Mouse (Mus musculus) midbrain, postnatal 0 days (tissue): ENCODE results near the gene Eif3l. TPM values are rescaled to one million over a fixed set of nuclear protein-coding genes. Genes with fewer than 3 reads are reported as not detected.

ENCODE experiments used
- ATAC-seq: fragments of 200-750 bp; cut with Nextera tagmentation; 2 replicates; pipeline ENCODE4 v1.8.0; 2017; ENCODE audit warnings: moderate number of reproducible peaks, mild to moderate bottlenecking, moderate TSS enrichment, moderate library complexity; ENCODE audit not compliant: low FRiP score
- DNase-seq: peaks from one replicate; pipeline ENCODE4 v3.0.0-alpha.2; 2015; ENCODE audit warnings: low spot score
- H3K27ac ChIP-seq: fragments of 300-500 bp; sonication (generic); 2 replicates; pipeline ENCODE4 v1.5.1; 2014; ENCODE audit warnings: low read depth, mild to moderate bottlenecking, low read length, mixed read lengths
- H3K27me3 ChIP-seq: fragments of 300-500 bp; sonication (generic); 2 replicates; pipeline ENCODE4 v1.6.1; 2014; ENCODE audit warnings: low read length, control low read depth, mixed read lengths; ENCODE audit not compliant: insufficient read depth
- H3K36me3 ChIP-seq: fragments of 300-500 bp; sonication (generic); 2 replicates; pipeline ENCODE4 v1.6.1; 2014; ENCODE audit warnings: low read length, control low read depth, mixed read lengths; ENCODE audit not compliant: insufficient read depth
- H3K4me1 ChIP-seq: fragments of 300-500 bp; sonication (generic); 2 replicates; pipeline ENCODE4 v1.6.1; 2014; ENCODE audit warnings: mild to moderate bottlenecking, control low read depth, antibody characterized with exemption, low read length, mixed read lengths; ENCODE audit not compliant: insufficient read depth
- H3K4me2 ChIP-seq: fragments of 300-500 bp; sonication (generic); 2 replicates; pipeline ENCODE4 v1.6.1; 2014; ENCODE audit warnings: low read depth, mild to moderate bottlenecking, low read length, mixed read lengths; ENCODE audit not compliant: poor library complexity, severe bottlenecking
- H3K4me3 ChIP-seq: fragments of 300-500 bp; sonication (generic); 2 replicates; pipeline ENCODE4 v1.5.1; 2014; ENCODE audit warnings: low read depth, mild to moderate bottlenecking, low read length, moderate library complexity
- H3K9ac ChIP-seq: fragments of 300-500 bp; sonication (generic); replicated peaks from 2 replicates; pipeline ENCODE4 v1.6.1; 2014; ENCODE audit warnings: mild to moderate bottlenecking, low read length, moderate library complexity, mixed read lengths; ENCODE audit not compliant: poor library complexity, severe bottlenecking
- H3K9me3 ChIP-seq: fragments of 300-500 bp; sonication (generic); 2 replicates; pipeline ENCODE4 v1.6.1; 2016; ENCODE audit warnings: low read length, control low read depth
- CTCF ChIP-seq: IDR thresholded peaks from 2 replicates; pipeline ENCODE4 v1.5.1; 2016; ENCODE audit warnings: antibody characterized with exemption, mild to moderate bottlenecking
- WGBS: fragments of 180-500 bp; shearing (Covaris S2); extraction: QIAGEN DNeasy Blood & Tissue Kit; methylation state at CpG from one replicate; pipeline ENCODE4 v1.1.7; 2014; 5-methylcytosine and 5-hydroxymethylcytosine counted together
- polyA plus RNA-seq: library from polyadenylated mRNA; unstranded; fragments of >200 nt; fragmentation: Nextera tagmentation; extraction: Ambion mirVana; gene quantifications from 2 replicates; pipeline ENCODE4 v1.2.1, GENCODE M21; 2015
- total RNA-seq: library from RNA; depleted of rRNA; stranded (reverse); fragments of >200 nt; gene quantifications from 2 replicates; pipeline ENCODE4 v1.2.3, GENCODE M21; 2014

Eif3l gene
- total and polyA plus RNA-seq, 2 experiments from 2014 or later, result 168 to 197 TPM

DNA sequence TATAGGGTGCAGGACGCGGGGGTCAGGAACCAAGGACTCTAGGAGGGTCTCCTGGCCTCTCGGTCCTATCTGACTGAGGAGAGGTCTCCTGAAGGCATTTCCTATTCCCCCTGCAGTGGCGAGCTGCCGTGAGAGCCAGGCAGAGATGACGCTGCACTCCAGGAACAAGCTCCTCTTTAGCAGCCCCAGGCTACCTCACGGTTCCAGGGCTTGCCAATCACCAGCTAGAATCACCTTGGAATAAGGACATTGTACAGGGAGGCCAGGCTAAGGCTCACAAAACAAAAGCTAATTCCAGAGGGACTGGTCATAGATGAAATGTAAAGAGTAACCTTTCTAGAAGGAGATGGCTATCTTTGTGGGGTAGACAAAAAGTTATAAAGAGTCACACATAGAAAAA lies 18.4 kb upstream of the Eif3l start:
- no peak overlapping the region for H3K9ac ChIP-seq
- DNase-seq (no peak), ATAC-seq (no peak)
- 88% methylated on average over 7 of the region's 7 CpGs for WGBS
- H3K9me3 ChIP-seq, result no peaks in the 10 kb centered on the region
- H3K36me3 ChIP-seq, result peaks cover 66% of the 10 kb centered on the region
- H3K4me2 ChIP-seq, result no peak overlapping the region
- no peaks in the 10 kb centered on the region for H3K4me1 ChIP-seq
- H3K4me3 ChIP-seq, result no peak overlapping the region
- no peak for TF ChIP-seq CTCF
- H3K27ac ChIP-seq, result no peak overlapping the region
- H3K27me3 ChIP-seq, result no peaks in the 10 kb centered on the region

- Histone ChIP-seq H3K36me3 (peaks cover 64% of the 10 kb centered on the region), H3K27ac (no peak overlapping the region)
- WGBS, result 90% methylated on average over 6 of the region's 6 CpGs
Observed at GRCm38 (mm10) chr15:79057850-79058249, 17.1 kb upstream of the Eif3l start.

DNA sequence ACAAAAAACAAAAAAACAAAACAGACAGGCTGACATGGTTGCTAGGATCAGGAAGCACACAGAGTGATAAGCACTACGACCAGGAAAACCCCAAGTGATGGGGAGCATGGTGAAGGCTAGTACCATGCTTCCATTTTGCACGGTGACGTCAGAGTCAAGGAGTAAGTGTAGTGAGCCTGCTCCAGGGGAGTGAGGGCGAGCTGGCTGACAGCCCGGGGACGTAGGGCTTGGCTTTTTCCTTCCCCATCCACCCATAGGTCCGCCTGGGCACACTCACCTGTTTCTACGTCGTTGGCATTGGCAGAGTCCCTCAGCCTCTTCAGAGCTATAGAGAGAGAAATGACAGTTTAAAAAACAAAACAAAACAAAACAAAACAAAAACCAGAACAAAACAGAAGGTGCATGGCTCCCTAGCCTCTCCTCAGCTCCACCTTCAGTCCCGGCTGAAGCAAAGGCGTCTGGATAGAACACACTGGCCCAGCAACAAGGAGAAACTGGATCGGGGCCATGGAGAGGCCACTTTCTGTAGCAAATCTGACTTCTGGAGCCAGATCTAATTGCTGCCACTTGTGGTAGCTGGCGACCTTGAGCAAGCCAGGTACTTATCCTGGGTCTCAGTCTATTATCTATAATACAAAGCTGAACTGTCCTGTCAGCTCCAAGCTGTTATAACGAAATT lies 14.0 kb upstream of the Eif3l start:
- WGBS, result 79% methylated on average over 14 of the region's 14 CpGs
- no peak overlapping the region for H3K9ac ChIP-seq
- no peaks in the 10 kb centered on the region for H3K4me1 ChIP-seq
- DNase-seq, result no peak
- TF ChIP-seq CTCF, result no peak
- ATAC-seq, result no peak
- no peak overlapping the region for H3K27ac ChIP-seq
- H3K36me3 ChIP-seq, result peaks cover 33% of the 10 kb centered on the region
- no peak overlapping the region for H3K4me2 ChIP-seq
- no peak overlapping the region for H3K4me3 ChIP-seq
- no peaks in the 10 kb centered on the region for H3K27me3 ChIP-seq
- H3K9me3 ChIP-seq, result no peaks in the 10 kb centered on the region

More at GRCm38 (mm10) chr15:79057850-79058249, 17.1 kb upstream of the Eif3l start:
- H3K4me1 ChIP-seq, result no peaks in the 10 kb centered on the region
- DNase-seq (no peak), ATAC-seq (no peak)
- no peak overlapping the region for H3K4me2 ChIP-seq
- no peak overlapping the region for H3K9ac ChIP-seq
- no peaks in the 10 kb centered on the region for H3K27me3 ChIP-seq
- TF ChIP-seq CTCF, result no peak
- H3K4me3 ChIP-seq, result no peak overlapping the region
- H3K9me3 ChIP-seq, result no peaks in the 10 kb centered on the region

DNA sequence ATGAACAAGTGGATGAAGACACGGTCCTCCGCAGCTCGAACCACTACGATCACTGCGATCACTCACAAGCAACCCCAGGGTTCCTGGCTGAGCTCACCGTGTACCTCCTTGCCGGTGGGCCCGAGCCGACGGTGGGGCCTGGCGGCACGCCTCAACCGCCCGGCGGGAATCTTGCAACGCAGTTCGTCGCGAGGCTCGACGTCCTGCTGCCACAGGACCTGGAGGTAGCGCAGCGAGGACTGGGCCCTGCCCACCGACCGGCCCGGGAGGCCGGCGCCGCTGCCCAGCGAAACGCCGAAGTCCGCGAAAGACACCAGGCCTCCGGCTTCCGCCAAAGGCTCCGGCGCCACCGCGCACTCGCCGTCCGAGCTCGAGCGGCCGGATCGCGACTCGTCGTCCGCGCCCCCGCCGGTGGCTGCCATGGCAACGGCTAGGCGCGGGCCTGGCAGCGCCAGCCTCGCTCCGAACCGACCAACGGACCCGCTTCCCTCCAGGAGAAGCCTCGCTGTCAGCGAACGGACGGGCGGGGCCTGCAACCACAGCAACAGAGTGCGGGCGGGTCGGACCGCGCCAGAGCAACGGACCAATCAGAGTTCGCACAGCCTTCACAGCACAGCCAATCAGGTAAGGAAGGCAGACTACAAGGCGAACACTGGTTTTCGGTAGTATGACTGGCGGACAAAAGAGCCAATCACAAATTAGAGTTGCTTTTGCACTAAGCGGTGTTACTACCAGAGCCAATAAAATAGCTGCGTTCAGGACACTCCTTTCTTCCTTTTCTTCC lies 12.4 kb upstream of the Eif3l start, which contains the start of gene Ankrd54:
Gene Ankrd54, minus strand, starts transcription at position 518 of the 784 bp plus-strand sequence.
- ATAC-seq (peak; percentile 99), DNase-seq (peak; percentile 100)
- Histone ChIP-seq H3K27ac (peak within 1 kb of the TSS; percentile 73), H3K4me2 (peak within 1 kb of the TSS; percentile 66), H3K4me3 (peak within 1 kb of the TSS; percentile 93), H3K9ac (peak within 1 kb of the TSS; percentile 86), H3K27me3 (no peaks in the 10 kb centered on the region), H3K9me3 (no peaks in the 10 kb centered on the region), H3K36me3 (peaks cover 25% of the 10 kb centered on the region), H3K4me1 (no peaks in the 10 kb centered on the region)
- WGBS, result under 1% methylated on average over 68 of the region's 80 CpGs
- no peak for TF ChIP-seq CTCF

DNA sequence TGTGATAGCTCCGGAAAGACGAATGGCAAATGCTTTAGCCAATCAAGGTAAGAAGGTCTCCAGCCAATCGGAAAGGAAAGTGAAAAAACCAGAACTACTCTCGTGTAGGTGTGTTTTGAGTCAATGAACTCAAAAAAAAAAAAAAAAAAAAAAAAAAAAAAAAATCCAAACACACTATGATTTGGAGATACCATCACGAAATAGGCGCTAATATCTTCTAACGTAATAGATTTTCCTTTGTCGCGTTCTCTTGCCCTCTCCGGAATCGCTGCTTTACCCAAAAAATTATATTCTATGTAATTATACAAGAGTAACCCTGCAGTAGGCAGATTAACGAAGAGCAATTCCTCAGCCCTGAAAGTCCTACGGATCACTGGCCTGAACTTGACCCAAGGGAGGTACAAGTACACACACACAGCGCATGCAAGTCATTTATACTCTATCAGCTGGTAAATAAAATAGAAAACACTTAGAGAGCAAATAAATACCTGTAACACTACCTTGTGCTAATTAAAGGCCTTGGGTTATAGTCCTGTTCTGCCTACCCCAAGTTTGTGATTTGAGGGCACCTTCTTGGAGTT lies 11.7 kb upstream of the Eif3l start:
- ATAC-seq (no peak), DNase-seq (no peak)
- Histone ChIP-seq H3K4me2 (peak overlapping the region; percentile 43), H3K9ac (no peak overlapping the region), H3K9me3 (no peaks in the 10 kb centered on the region), H3K27ac (no peak overlapping the region), H3K4me1 (no peaks in the 10 kb centered on the region), H3K4me3 (peak overlapping the region; percentile 18), H3K36me3 (peaks cover 20% of the 10 kb centered on the region), H3K27me3 (no peaks in the 10 kb centered on the region)
- no peak for TF ChIP-seq CTCF
- WGBS, result 9% methylated on average over 14 of the region's 14 CpGs
